Mouse (Mus musculus) CH12.LX (cell line): ENCODE data around the gene Vps18. TPM values are rescaled to one million over a fixed set of nuclear protein-coding genes. Genes with fewer than 3 reads are reported as not detected.

Source experiments
- DNase-seq: peaks from one replicate; pipeline ENCODE4 v3.0.0-alpha.2; 2013; ENCODE audit errors: extremely low read depth
- H3K27ac ChIP-seq: 2 replicates; pipeline ENCODE4 v1.5.1; 2012; ENCODE audit warnings: low read depth, mild to moderate bottlenecking, control low read depth, moderate library complexity; ENCODE audit not compliant: insufficient read depth
- H3K27me3 ChIP-seq: replicated peaks from 2 replicates; pipeline ENCODE3; 2012; ENCODE audit warnings: inconsistent platforms
- H3K36me3 ChIP-seq, 2 experiments: replicated peaks in 1 of 2; 2 replicates each; pipeline versions ENCODE3 to v1.6.1; 2012; ENCODE audit warnings: inconsistent platforms in 1 of 2, low read length in 1 of 2, mild to moderate bottlenecking in 1 of 2, mixed read lengths in 1 of 2, moderate library complexity in 1 of 2; ENCODE audit not compliant: control insufficient read depth in 1 of 2, insufficient read depth in 1 of 2
- H3K4me1 ChIP-seq, 2 experiments: 2 replicates each; pipeline ENCODE4 v1.6.1; 2012; ENCODE audit warnings: inconsistent platforms in 1 of 2, moderate library complexity in 1 of 2; ENCODE audit not compliant: insufficient read depth in 2 of 2, control insufficient read depth in 1 of 2
- H3K4me2 ChIP-seq: 2 replicates; pipeline ENCODE4 v1.6.1; 2012; ENCODE audit warnings: low read depth, mild to moderate bottlenecking, control low read depth; ENCODE audit not compliant: poor library complexity, insufficient read depth, severe bottlenecking
- H3K4me3 ChIP-seq, 3 experiments: fragments of 150-350 bp in 1 of 3; sonication (generic) in 1 of 3; replicated peaks in 1 of 3; 2 replicates each; pipeline versions ENCODE3 to v1.5.1; 2011 to 2012; ENCODE audit warnings: low read depth in 2 of 3, low read length in 2 of 3, mild to moderate bottlenecking in 2 of 3, moderate library complexity in 2 of 3, control low read depth in 1 of 3, improper control_type of control experiment in 1 of 3, inconsistent platforms in 1 of 3, mixed read lengths in 1 of 3; ENCODE audit not compliant: poor library complexity in 1 of 3
- H3K79me2 ChIP-seq: replicated peaks from 2 replicates; pipeline ENCODE4 v1.6.1; 2012; ENCODE audit warnings: mild to moderate bottlenecking, moderate library complexity; ENCODE audit not compliant: control insufficient read depth, poor library complexity, insufficient read depth, severe bottlenecking; ENCODE audit errors: extremely low read depth
- H3K9ac ChIP-seq: 2 replicates; pipeline ENCODE4 v1.6.1; 2012; ENCODE audit warnings: low read depth, mild to moderate bottlenecking, control low read depth, moderate library complexity; ENCODE audit not compliant: insufficient read depth
- H3K9me3 ChIP-seq: replicated peaks from 2 replicates; pipeline ENCODE3; 2012; ENCODE audit warnings: low read length, inconsistent platforms, mixed read lengths
- BHLHE40 ChIP-seq: IDR thresholded peaks from 2 replicates; pipeline ENCODE4 v1.6.1; 2011; ENCODE audit warnings: mild to moderate bottlenecking, low read depth, low read length, improper control_type of control experiment
- CHD1 ChIP-seq: IDR thresholded peaks from 2 replicates; pipeline ENCODE4 v1.6.1; 2012; ENCODE audit warnings: low read depth, low read length, improper control_type of control experiment, inconsistent platforms
- CTCF ChIP-seq, 2 experiments: IDR thresholded peaks in 1 of 2; conservative IDR thresholded peaks in 1 of 2; 2 replicates each; pipeline ENCODE4 v1.5.1; 2011 to 2012; ENCODE audit warnings: low read depth in 2 of 2, low read length in 2 of 2, improper control_type of control experiment in 1 of 2, inconsistent platforms in 1 of 2, mild to moderate bottlenecking in 1 of 2, moderate library complexity in 1 of 2
- EP300 ChIP-seq: IDR thresholded peaks from 2 replicates; pipeline ENCODE4 v1.6.1; 2011; ENCODE audit warnings: low read length, improper control_type of control experiment
- ETS1 ChIP-seq: conservative IDR thresholded peaks from 2 replicates; pipeline ENCODE4 v1.6.1; 2012; ENCODE audit warnings: low read depth, mild to moderate bottlenecking, inconsistent platforms, low read length, improper control_type of control experiment, moderate library complexity
- JUND ChIP-seq: conservative IDR thresholded peaks from 2 replicates; pipeline ENCODE4 v1.6.1; 2011; ENCODE audit warnings: low read depth, low read length, improper control_type of control experiment
- MAX ChIP-seq: IDR thresholded peaks from 2 replicates; pipeline ENCODE4 v1.6.1; 2011; ENCODE audit warnings: low read length, improper control_type of control experiment
- MAZ ChIP-seq: IDR thresholded peaks from 2 replicates; pipeline ENCODE4 v1.6.1; 2012; ENCODE audit warnings: low read depth, mild to moderate bottlenecking, inconsistent platforms, low read length, improper control_type of control experiment, moderate library complexity
- MYC ChIP-seq: IDR thresholded peaks from 2 replicates; pipeline ENCODE4 v1.6.1; 2011; ENCODE audit warnings: low read depth, mild to moderate bottlenecking, improper control_type of control experiment, low read length
- POLR2AphosphoS2 ChIP-seq: IDR thresholded peaks from 2 replicates; pipeline ENCODE4 v1.6.1; 2011; ENCODE audit warnings: low read depth, low read length, improper control_type of control experiment
- USF2 ChIP-seq: conservative IDR thresholded peaks from 2 replicates; pipeline ENCODE4 v1.6.1; 2011; ENCODE audit warnings: low read depth, low read length, improper control_type of control experiment
- ZKSCAN1 ChIP-seq: IDR thresholded peaks from 2 replicates; pipeline ENCODE4 v1.6.1; 2012; ENCODE audit warnings: low read depth, inconsistent platforms, low read length, improper control_type of control experiment, borderline replicate concordance
- ZMIZ1 ChIP-seq: IDR thresholded peaks from 2 replicates; pipeline ENCODE4 v1.6.1; 2012; ENCODE audit warnings: low read depth, mild to moderate bottlenecking, inconsistent platforms, low read length, improper control_type of control experiment
- ZNF384 ChIP-seq: IDR thresholded peaks from 2 replicates; pipeline ENCODE4 v1.6.1; 2012; ENCODE audit warnings: low read depth, low read length, improper control_type of control experiment, inconsistent platforms
- dilution Hi-C: fragments of 300-500 bp; cut with MboI; formaldehyde crosslinking; loops from 2 replicates; pipeline ENCODE4 v1.14.3; 2020; ENCODE audit warnings: low sequenced_read_pairs; ENCODE audit not compliant: extremely low pct_unique_long_range_greater_than_20kb, extremely low pct_ligation_motif_present
- in situ Hi-C: fragments of 300-500 bp; cut with MboI; formaldehyde crosslinking; loops from 3 replicates; pipeline ENCODE4 v1.14.3; 2019; ENCODE audit warnings: low sequenced_read_pairs, low pct_ligation_motif_present, low pct_unique_long_range_greater_than_20kb, mixed read lengths
- polyA plus RNA-seq: library from polyadenylated mRNA; unstranded; fragments of >175 nt; gene quantifications from 2 replicates; pipeline ENCODE4 v1.2.1, GENCODE M21; 2012; ENCODE audit warnings: low read depth; ENCODE audit not compliant: insufficient read length
- total RNA-seq, 2 experiments: library from RNA; depleted of rRNA; stranded (reverse); fragments of 300-350 nt in 1 of 2; fragments of >200 nt in 1 of 2; gene quantifications; 2 replicates each; pipeline ENCODE4 v1.2.3; 2012 to 2014

The Vps18 gene
- total and polyA plus RNA-seq, 3 experiments, result 8.7 to 17.9 (median 15.4) TPM

DNA sequence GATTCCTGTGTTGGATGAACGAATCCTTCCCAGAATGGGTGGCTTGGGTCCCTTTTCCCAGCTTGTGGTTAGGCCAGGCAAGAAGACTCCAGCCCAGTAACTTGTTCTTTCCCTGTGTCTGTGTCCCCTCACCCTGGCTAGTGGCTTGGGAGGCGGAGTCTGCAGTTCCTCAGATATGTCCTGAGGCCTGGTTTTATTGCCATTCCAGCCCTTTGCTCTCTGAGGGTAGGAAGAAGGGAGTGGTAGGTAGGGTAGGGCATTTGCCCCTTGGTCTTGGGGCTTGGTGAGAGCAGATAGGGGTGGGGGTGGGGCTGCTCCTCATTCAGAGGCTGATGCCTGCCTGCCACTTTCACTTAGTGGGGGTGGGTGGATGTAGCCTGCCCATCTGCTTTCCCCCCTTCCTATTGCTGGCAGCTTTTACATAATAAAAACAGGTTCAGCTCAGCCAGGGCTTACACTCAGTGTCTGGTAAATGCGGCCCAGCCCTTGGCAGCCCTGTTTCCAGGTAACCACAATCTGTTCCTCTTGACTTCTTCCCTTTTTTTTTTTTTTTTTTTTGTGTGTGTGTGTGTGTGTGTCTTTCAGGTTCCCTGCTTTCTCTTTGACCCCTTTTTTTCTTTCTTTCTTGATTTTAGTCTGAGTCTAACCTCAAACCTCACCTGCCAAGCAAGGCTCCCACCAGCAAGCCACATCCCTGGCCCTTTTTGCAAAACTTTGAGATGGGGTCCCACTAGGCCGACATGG is 48.3 kb upstream of the Vps18 start:
- H3K27me3 ChIP-seq, result peaks cover 14% of the 10 kb centered on the region

DNA sequence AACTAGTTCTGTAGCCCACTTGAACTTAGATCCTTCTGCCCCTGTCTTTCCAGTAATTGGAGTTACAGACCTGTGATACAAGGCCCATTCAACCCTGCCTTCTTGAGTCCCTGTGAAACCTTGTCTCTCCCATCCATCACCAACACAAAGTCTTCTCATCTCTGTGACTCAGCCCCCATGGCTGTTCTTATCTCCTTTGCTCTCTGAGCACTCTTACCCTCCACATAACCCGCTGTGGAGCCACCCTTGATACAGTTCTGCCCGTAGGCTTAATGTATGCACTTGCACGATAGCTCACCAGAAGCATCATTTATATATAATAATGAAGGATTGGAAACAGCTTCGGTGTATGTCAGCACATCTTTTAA is 47.7 kb upstream of the Vps18 start:
- no peaks in the 10 kb centered on the region for H3K36me3 ChIP-seq
- peaks cover 2% of the 10 kb centered on the region for H3K9me3 ChIP-seq
- H3K79me2 ChIP-seq, result no peaks in the 10 kb centered on the region
- H3K4me2 ChIP-seq, result no peak overlapping the region
- no peak for DNase-seq
- H3K27me3 ChIP-seq, result peaks cover 11% of the 10 kb centered on the region
- H3K9ac ChIP-seq, result no peak overlapping the region
- no peak for TF ChIP-seq MAX
- TF ChIP-seq MYC, result no peak
- no peak for TF ChIP-seq ZNF384
- no peak for TF ChIP-seq CHD1
- no peak for TF ChIP-seq MAZ
- dilution Hi-C loops, result no loop called here
- H3K4me3 ChIP-seq, result no peak overlapping the region
- H3K4me1 ChIP-seq, result peaks cover 2 to 12% of the 10 kb centered on the region in 2 experiments; a peak in 2 of 4 replicates
- no peak overlapping the region for H3K27ac ChIP-seq
- in situ Hi-C loops, result no loop called here

More for the DNA sequence above, 48.3 kb upstream of the Vps18 start:
- in situ Hi-C loops, result no loop called here
- no peak overlapping the region for H3K27ac ChIP-seq
- H3K9ac ChIP-seq, result no peak overlapping the region
- H3K79me2 ChIP-seq, result no peaks in the 10 kb centered on the region
- H3K4me1 ChIP-seq, result peaks cover 2 to 12% of the 10 kb centered on the region in 2 experiments; a peak in 2 of 4 replicates
- TF ChIP-seq ZMIZ1 (no peak), ZNF384 (peak; percentile 82), USF2 (no peak)
- DNase-seq, result no peak
- H3K9me3 ChIP-seq, result peaks cover 2% of the 10 kb centered on the region
- dilution Hi-C loops, result no loop called here
- H3K36me3 ChIP-seq, result no peaks in the 10 kb centered on the region
- no peak overlapping the region for H3K4me2 ChIP-seq
- H3K4me3 ChIP-seq, result no peak overlapping the region

DNA sequence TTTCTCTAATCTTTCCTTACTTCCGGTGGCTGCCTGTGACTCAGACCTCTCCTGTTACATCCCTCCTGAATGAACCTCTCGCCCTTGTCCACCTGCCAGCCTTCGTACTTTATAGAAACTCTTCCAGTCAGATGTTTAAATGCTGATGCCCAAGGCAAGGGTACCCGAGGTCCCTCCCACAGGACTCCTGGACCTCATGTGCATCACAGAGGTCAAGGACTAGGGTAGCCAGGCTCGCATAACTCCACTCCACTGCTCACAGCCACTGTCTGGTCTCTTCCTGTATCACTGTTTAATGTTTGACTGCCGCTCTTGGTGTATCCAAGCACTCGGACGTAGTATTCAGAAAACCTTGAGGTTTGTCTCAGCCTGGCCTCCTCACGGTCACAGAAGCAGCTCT is 46.0 kb upstream of the Vps18 start:
- DNase-seq, result no peak

More for the DNA sequence above, 46.0 kb upstream of the Vps18 start:
- no peak overlapping the region for H3K4me2 ChIP-seq
- peaks cover 2% of the 10 kb centered on the region for H3K9me3 ChIP-seq
- H3K79me2 ChIP-seq, result no peaks in the 10 kb centered on the region
- no peak overlapping the region for H3K9ac ChIP-seq
- in situ Hi-C loops (no loop called here), dilution Hi-C loops (no loop called here)
- H3K36me3 ChIP-seq, result no peaks in the 10 kb centered on the region
- peaks cover 2 to 12% of the 10 kb centered on the region in 2 experiments; a peak in 2 of 4 replicates for H3K4me1 ChIP-seq
- TF ChIP-seq ZMIZ1, result no peak
- TF ChIP-seq BHLHE40, result no peak
- TF ChIP-seq POLR2AphosphoS2, result no peak
- no peak for TF ChIP-seq EP300
- TF ChIP-seq ZKSCAN1, result no peak
- no peak for TF ChIP-seq CTCF (conservative IDR thresholded peaks at IDR 0.05 in 1 of 2, IDR thresholded peaks at IDR 0.05 in 1 of 2; ENCODE audit: low read depth in 2 of 2, low read length in 2 of 2)
- TF ChIP-seq ETS1, result no peak
- TF ChIP-seq JUND, result no peak
- H3K27me3 ChIP-seq, result peaks cover 1% of the 10 kb centered on the region
- no peak overlapping the region for H3K4me3 ChIP-seq
- H3K27ac ChIP-seq, result no peak overlapping the region
